Comparison of ENCODE assay signal across 19 mouse cellular contexts in the genomic region with DNA sequence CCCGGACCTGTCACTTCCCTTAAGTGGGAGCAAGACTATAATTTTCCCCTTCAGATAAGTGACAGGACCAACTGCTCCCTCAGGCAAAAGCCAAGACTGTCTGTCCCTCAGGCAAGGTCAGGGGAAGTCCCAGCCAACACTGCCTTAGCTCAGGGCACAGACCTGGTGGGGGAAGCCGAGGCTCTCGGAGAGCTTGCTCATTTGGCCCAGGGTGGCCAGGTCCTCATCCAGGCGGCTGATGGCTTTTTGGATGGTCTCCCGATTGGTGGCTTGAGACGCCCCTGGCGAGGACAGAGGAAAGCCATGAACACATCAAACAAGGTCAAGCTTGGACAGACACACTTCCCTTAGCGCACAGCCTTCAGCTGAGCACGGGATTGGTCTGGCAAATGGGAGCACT. TPM values are rescaled to one million over a fixed set of nuclear protein-coding genes. Genes with fewer than 3 reads are reported as not detected.
"Had no signal": no experiment of that assay in that cellular context is flagged by ENCODE, and none has a peak within 500 bp of the region (broad histone marks: within the 10 kb centered on the region; RNA-seq: fewer than 3 reads in every experiment).

No protein-coding gene starts in this region.

- H3K27ac ChIP-seq: kidney, embryonic 15.5 days; limb, embryonic 10.5 days; limb, embryonic 13.5 days; liver, embryonic 12.5 days; liver, embryonic 15.5 days; lung, embryonic 15.5 days; stomach, embryonic 15.5 days had no signal

- H3K27me3 ChIP-seq: kidney, embryonic 15.5 days; limb, embryonic 13.5 days; liver, embryonic 12.5 days; liver, embryonic 15.5 days; lung, embryonic 15.5 days; stomach, embryonic 15.5 days had no signal

- H3K4me3 ChIP-seq: kidney, embryonic 15.5 days; limb, embryonic 10.5 days; limb, embryonic 13.5 days; liver, embryonic 12.5 days; liver, embryonic 15.5 days; lung, embryonic 15.5 days; stomach, embryonic 15.5 days had no signal

- H3K4me1 ChIP-seq: limb, embryonic 13.5 days had no signal

- H3K9ac ChIP-seq: kidney, embryonic 15.5 days; limb, embryonic 13.5 days; liver, embryonic 12.5 days; liver, embryonic 15.5 days; lung, embryonic 15.5 days; stomach, embryonic 15.5 days had no signal

- ATAC-seq: liver, embryonic 12.5 days had no signal

- DNase-seq: kidney, postnatal 10 days; kidney, postnatal 36 days; liver; lung, adult 18-20 months; lung, postnatal 10 days; lung, postnatal 4 days; midbrain, embryonic 14.5 days; right cerebral cortex, postnatal 4 days; spleen, adult 18-20 months; thymus, postnatal 25 days had no signal

- H3K4me2 ChIP-seq: kidney, embryonic 15.5 days; limb, embryonic 13.5 days; liver, embryonic 12.5 days; liver, embryonic 15.5 days; lung, embryonic 15.5 days; midbrain, embryonic 11.5 days; stomach, embryonic 15.5 days had no signal

- H3K9me3 ChIP-seq: kidney, embryonic 15.5 days; limb, embryonic 10.5 days; limb, embryonic 13.5 days; liver, embryonic 12.5 days; liver, embryonic 15.5 days; lung, embryonic 15.5 days; stomach, embryonic 15.5 days had no signal

- H3K36me3 ChIP-seq: liver, embryonic 15.5 days had no signal

RNA-seq across cellular contexts. Expression of a gene that starts 50.4 kb away (rescaled TPM):
- total RNA-seq: megakaryocyte-erythroid progenitor cell, adult 5-6 weeks had no signal
